Mouse (Mus musculus) kidney, postnatal 36 days (tissue): ENCODE measurements around the gene Sash1.

Experiments used
- DNase-seq, 2 experiments: peaks; one replicate each; pipeline ENCODE4 v3.0.0; 2021 to 2022; ENCODE audit warnings: mixed read lengths in 2 of 2

Sash1 gene

GRCm38 (mm10) chr10:8885630-8886527 lies at the start of gene Sash1:
Gene Sash1 (minus strand): TSS chr10:8886070.
- peak; percentile 93 for DNase-seq

- peak; percentile 40 to 60 for DNase-seq
These were observed 49.7 kb upstream of the Sash1 start for GRCm38 (mm10) chr10:8935601-8936000.

GRCm38 (mm10) chr10:8933451-8934372 lies 47.8 kb upstream of the Sash1 start:
- peak; percentile 47 to 56 for DNase-seq

GRCm38 (mm10) chr10:8931548-8932240 lies 45.8 kb upstream of the Sash1 start:
- DNase-seq: peak; percentile 57 to 58

GRCm38 (mm10) chr10:8930672-8931071 lies 44.8 kb upstream of the Sash1 start:
- peak in 1 of 2 experiments; percentile 33 for DNase-seq

- no peak for DNase-seq
These were observed 43.1 kb upstream of the Sash1 start for GRCm38 (mm10) chr10:8928775-8929647.

GRCm38 (mm10) chr10:8928261-8928660 lies 42.4 kb upstream of the Sash1 start:
- no peak for DNase-seq

GRCm38 (mm10) chr10:8926906-8927305 lies 41.0 kb upstream of the Sash1 start:
- peak in 1 of 2 experiments; percentile 23 for DNase-seq

GRCm38 (mm10) chr10:8926295-8926694 lies 40.4 kb upstream of the Sash1 start:
- DNase-seq: no peak

GRCm38 (mm10) chr10:8925299-8925698 lies 39.4 kb upstream of the Sash1 start:
- no peak for DNase-seq

- no peak for DNase-seq
These were observed 35.3 kb upstream of the Sash1 start for GRCm38 (mm10) chr10:8921098-8921693.

- DNase-seq: no peak
These were observed 31.9 kb upstream of the Sash1 start for GRCm38 (mm10) chr10:8917798-8918197.

GRCm38 (mm10) chr10:8917350-8917749 lies 31.5 kb upstream of the Sash1 start:
- DNase-seq: peak in 1 of 2 experiments; percentile 45

- DNase-seq: no peak
These were observed 29.9 kb upstream of the Sash1 start for GRCm38 (mm10) chr10:8915755-8916154.

GRCm38 (mm10) chr10:8913904-8914303 lies 28.0 kb upstream of the Sash1 start:
- DNase-seq: no peak

GRCm38 (mm10) chr10:8912706-8913275 lies 26.9 kb upstream of the Sash1 start:
- DNase-seq: peak in 1 of 2 experiments; percentile 76

- no peak for DNase-seq
These were observed 26.3 kb upstream of the Sash1 start for GRCm38 (mm10) chr10:8912213-8912612.

GRCm38 (mm10) chr10:8910237-8910990 lies 24.5 kb upstream of the Sash1 start:
- no peak for DNase-seq

- DNase-seq: no peak
These were observed 17.2 kb upstream of the Sash1 start for GRCm38 (mm10) chr10:8903086-8903485.

GRCm38 (mm10) chr10:8902412-8902811 lies 16.5 kb upstream of the Sash1 start:
- no peak for DNase-seq
